Mouse (Mus musculus) left cerebral cortex, adult 2 months (tissue): Measurements from ENCODE around the gene Glcci1. TPM values are rescaled to one million over a fixed set of nuclear protein-coding genes. Genes with fewer than 3 reads are reported as not detected.

Source experiments
- DNase-seq, 2 experiments: peaks; one replicate each; pipeline ENCODE4 v3.0.0; 2021 to 2022; ENCODE audit warnings: low spot score in 2 of 2, mixed read lengths in 1 of 2; ENCODE audit errors: extremely low spot score in 1 of 2
- H3K27ac ChIP-seq: fragments of 200-600 bp; 2 replicates; pipeline ENCODE4 v1.8.1; 2022
- H3K4me3 ChIP-seq: fragments of 200-600 bp; 2 replicates; pipeline ENCODE4 v1.8.1; 2022
- CTCF ChIP-seq: fragments of 200-600 bp; IDR thresholded peaks from 2 replicates; pipeline ENCODE4 v1.8.1; 2022; ENCODE audit warnings: antibody characterized with exemption, mild to moderate bottlenecking, moderate library complexity
- intact Hi-C: fragments of 180-260 bp; cut with DNase I; formaldehyde crosslinking; loops from one replicate; pipeline ENCODE4 v1.15.1; 2025
- total RNA-seq, 2 experiments: library from RNA; stranded (reverse); gene quantifications; 2 replicates each; pipeline ENCODE4 v1.2.3; 2021

Glcci1 gene
- total RNA-seq, 2 experiments from 2014 or later: 160 to 164 TPM

DNA sequence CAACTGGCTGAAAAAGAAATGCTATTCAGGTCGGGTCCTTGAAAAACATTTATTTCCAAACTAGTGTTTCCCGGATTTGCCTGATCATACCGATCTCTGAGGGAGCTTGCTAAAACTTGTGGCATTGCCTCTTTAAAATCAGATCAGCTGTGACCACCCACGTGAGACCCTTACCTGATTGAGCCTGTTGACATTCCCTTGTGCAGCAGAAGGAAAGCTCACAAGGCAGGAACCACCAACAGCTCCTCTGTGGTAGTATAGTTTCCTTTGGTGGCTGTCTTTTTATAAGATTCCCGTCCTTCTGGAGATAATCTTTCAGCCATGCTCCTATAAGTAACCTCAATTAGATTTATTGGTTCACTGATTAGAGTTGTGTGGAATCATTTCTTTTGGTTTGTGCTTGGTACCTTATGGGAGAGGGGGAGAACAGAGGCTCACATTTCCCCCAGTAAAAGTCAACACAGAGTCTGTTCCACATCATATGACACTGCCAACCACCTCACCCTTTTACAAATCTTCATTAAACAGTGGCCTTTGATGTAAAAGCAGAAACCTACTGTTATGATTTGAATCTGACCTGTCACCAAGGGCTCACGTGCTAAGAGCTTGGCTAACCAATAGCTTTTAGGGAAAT, 12.0 kb upstream of the Glcci1 start:
- H3K27ac ChIP-seq: no peak overlapping the region
- intact Hi-C loops: no loop called here
- no peak for DNase-seq
- H3K4me3 ChIP-seq: no peak overlapping the region
- no peak for TF ChIP-seq CTCF

- H3K27ac ChIP-seq: no peak overlapping the region
- TF ChIP-seq CTCF: no peak
- DNase-seq: no peak
- intact Hi-C loops: no loop called here
- no peak overlapping the region for H3K4me3 ChIP-seq
These were observed 11.5 kb upstream of the Glcci1 start for GRCm38 (mm10) chr6:8497868-8498257.

- Histone ChIP-seq H3K4me3 (no peak overlapping the region), H3K27ac (no peak overlapping the region)
- DNase-seq: no peak
- TF ChIP-seq CTCF: no peak
- intact Hi-C loops: no loop called here
These were observed 10.4 kb upstream of the Glcci1 start for GRCm38 (mm10) chr6:8498961-8499360.

DNA sequence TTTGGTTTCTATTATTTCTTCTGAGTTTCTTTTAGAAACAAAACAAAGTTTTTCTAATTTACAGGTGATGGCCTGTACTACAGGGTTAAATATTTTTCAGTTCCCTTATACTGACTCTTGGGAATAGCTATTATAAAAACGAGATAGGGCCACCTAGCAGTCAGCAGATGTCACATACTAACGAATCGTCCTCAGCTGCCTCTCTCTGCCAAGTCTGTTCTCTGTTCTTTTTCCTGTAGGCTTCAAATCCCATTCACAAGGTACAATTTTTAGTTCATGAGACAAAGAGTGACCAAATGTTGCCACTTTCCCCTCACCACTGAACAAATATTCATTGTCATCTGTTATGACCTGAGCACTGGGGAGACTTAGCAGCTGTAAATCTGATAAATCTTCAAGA, 5.4 kb upstream of the Glcci1 start:
- DNase-seq: no peak
- Histone ChIP-seq H3K4me3 (no peak overlapping the region), H3K27ac (no peak overlapping the region)
- no peak for TF ChIP-seq CTCF
- intact Hi-C loops: no loop called here

DNA sequence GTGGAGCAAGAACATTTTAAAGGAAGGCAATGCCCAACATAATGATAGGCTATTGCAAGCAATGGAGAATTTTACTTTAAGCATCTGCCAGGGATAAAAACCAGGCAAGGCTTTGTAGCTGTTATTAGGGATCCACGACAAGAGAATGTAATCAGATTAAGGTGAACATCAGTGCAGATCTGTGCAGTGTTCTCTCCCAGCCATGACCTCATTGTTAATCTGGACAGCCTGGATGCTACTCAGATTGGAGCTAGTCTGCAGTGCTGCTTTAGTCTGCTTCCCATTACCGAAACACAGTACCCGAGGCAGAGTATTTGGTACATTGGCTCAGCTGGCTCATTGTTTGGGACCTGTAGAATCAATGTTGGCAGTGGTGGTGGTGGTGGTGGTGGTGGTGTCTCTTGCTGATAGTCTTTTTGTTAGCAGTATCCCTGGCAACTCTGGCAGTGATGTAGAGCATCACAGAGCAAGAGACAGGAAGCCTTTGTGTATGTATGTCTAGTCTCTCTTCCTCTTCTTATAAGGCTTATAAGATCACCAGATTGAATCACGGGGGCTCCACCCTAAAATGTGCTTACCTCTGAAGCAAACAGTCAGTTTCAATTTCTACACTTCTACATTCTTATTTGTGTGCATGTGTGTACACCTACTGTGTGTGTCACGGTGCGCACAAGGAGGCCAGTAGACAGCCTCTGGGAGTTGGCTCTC, 4.7 kb upstream of the Glcci1 start:
- Histone ChIP-seq H3K4me3 (no peak overlapping the region), H3K27ac (no peak overlapping the region)
- TF ChIP-seq CTCF: no peak
- no peak for DNase-seq
- intact Hi-C loops: loop anchor here (5.0 kb wide), 3 partner anchors 92 to 812 kb away; partner anchors contain the start of genes Asns, Gm45062, Rpa3 and Umad1

DNA sequence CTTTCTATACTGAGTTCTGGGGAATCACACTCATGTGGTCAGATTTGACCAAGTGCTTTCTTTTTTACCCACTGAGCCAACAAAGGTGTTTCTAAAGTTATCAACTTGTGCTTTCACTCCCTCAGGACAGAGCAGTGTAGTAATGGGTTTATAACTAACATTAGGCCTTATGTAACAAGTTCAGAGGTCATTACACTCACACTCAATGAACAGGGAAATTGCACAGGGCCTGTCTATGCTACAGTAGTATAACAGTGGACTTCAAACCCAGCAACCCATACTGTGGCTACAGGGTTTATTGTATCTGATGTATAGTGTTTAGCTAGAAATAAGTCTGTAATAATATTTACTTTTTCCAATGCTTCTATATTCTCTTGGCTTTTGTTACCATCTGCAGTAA, 2.8 kb upstream of the Glcci1 start:
- TF ChIP-seq CTCF: no peak
- DNase-seq: no peak
- Histone ChIP-seq H3K27ac (no peak overlapping the region), H3K4me3 (no peak overlapping the region)
- intact Hi-C loops: loop anchor here (5.0 kb wide), 3 partner anchors 94 to 814 kb away; partner anchors contain the start of genes Asns, Gm45062, Rpa3 and Umad1

DNA sequence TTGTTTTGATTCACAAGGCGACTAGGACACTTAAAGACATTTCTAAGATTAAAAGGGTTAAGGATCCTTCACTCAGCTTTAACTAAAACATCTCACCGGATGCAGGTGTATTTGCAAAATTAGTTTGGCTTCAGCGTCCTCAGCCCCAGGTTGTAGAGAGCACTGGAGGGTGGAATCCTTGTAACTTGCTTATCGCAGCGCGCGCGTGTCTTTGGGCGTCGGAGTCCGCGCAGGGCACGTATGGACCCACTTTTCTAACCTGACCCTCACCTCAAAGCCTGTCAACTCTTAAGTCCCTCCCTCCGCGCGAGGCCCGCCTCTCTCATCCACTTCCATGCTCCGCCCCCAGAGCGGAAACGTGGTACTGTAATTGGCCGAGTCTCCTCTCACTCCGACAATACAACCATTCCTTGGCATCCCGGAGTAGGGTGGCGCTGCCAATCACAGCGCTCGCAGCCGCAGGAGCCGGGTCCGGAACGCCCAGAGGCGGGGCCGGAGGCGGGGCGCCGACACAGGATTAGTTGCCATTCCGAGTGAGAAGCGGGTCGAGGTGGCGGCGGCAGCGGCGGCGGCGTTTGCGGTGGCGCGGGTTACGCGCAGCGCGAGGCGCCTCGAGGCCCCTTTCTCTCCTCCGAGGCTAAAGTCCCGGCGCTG, 390 bp upstream of the Glcci1 start:
- Histone ChIP-seq H3K4me3 (peak overlapping the region; percentile 86), H3K27ac (peak overlapping the region; percentile 97)
- intact Hi-C loops: loop anchor here (5.0 kb wide), 3 partner anchors 97 to 817 kb away; partner anchors contain the start of genes Asns, Gm45062, Rpa3 and Umad1
- TF ChIP-seq CTCF: no peak; the same call in 1 of the 2 replicates
- DNase-seq: peak; percentile 98 to 99

- intact Hi-C loops: loop anchor here (5.0 kb wide), 9 partner anchors 88 to 818 kb away; partner anchors contain the start of genes Asns, Gm45062, Mios and Rpa3
- DNase-seq: peak; percentile 34 to 41
- peak overlapping the region; percentile 86 for H3K4me3 ChIP-seq
- peak overlapping the region; percentile 83 for H3K27ac ChIP-seq
- TF ChIP-seq CTCF: no peak
These were observed 812 bp downstream of the Glcci1 start for GRCm38 (mm10) chr6:8509961-8510863.

GRCm38 (mm10) chr6:8510864-8511428, 1.5 kb downstream of the Glcci1 start:
- no peak for DNase-seq
- intact Hi-C loops: loop anchor here (5.0 kb wide), 6 partner anchors 89 to 304 kb away; partner anchors contain the start of gene Mios
- H3K27ac ChIP-seq: peak overlapping the region; percentile 83
- peak overlapping the region; percentile 86 for H3K4me3 ChIP-seq
- no peak; the same call in 1 of the 2 replicates for TF ChIP-seq CTCF

GRCm38 (mm10) chr6:8511447-8511846, 2.0 kb downstream of the Glcci1 start:
- peak overlapping the region; percentile 86 for H3K4me3 ChIP-seq
- no peak for TF ChIP-seq CTCF
- intact Hi-C loops: loop anchor here (5.0 kb wide), 6 partner anchors 89 to 304 kb away; partner anchors contain the start of gene Mios
- DNase-seq: no peak
- H3K27ac ChIP-seq: peak overlapping the region; percentile 83
